ENCODE assay signal across 39 mouse cellular contexts in the genomic region with DNA sequence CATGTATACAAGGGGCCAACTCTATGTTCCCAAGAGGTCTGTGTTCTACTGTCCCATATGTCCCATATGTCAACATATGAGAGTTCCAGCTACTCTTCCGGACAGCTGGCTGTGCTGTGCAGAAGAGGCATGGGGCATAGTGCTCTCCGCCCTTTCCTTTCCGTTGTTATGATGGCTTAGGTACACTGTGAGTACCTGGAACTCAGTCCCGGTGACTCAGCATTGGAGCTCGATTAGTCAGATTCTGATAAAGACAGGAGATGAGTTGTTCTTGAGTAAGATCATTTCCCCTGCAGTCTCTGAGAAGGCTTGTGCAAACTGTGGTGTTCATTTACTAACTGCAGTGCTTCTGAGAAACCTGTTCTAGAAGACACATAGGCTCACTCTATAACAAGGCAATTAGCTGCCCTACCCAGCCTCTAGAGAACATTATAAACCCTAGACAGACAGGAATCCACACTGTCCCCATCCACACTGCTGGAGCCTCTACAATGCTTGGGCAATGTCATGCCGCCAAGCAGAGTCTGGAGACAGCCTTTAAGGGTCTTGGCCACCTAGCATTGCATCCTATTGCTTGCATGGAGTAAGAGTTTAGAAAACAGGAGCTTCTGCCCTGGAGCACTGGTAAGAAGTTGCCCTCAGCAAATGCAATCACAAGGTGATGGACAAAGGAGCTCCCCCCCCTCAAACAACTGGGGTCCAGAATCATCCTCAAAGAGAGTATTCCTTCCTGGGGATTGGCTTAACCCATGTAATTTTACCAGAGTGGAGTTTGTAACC. TPM values are rescaled to one million over a fixed set of nuclear protein-coding genes. Genes with fewer than 3 reads are reported as not detected.
DNase-seq lines count a peak whose midpoint lies in the region; ATAC-seq and TF ChIP-seq lines count a peak whose summit lies in the region.
"Had no signal": no experiment of that assay in that cellular context is flagged by ENCODE, and none has a peak within 500 bp of the region (broad histone marks: within the 10 kb centered on the region; RNA-seq: fewer than 3 reads in every experiment).

No protein-coding gene starts in this region.

- no peak for TF ChIP-seq POLR2A in lung, adult 2 months (IDR thresholded peaks at IDR 0.05; ENCODE audit: borderline replicate concordance, extremely low read depth, low read depth, low read length)

- H3K4me1 ChIP-seq in forebrain, embryonic 11.5 days (replicated peaks; ENCODE audit: control insufficient read depth, insufficient read depth, low read length), result no peaks in the 10 kb centered on the region
- H3K4me1 ChIP-seq in forebrain, embryonic 16.5 days (replicated peaks; ENCODE audit: control insufficient read depth, insufficient read depth, low read length), result no peaks in the 10 kb centered on the region
- no peaks in the 10 kb centered on the region; the same call in 1 of the 2 replicates for H3K4me1 ChIP-seq in lung, adult 2 months (ENCODE audit: control insufficient read depth, insufficient read depth, low read length)
- 0 out of 2 replicates have a peak, but pooled peaks cover 2% of the 10 kb centered on the region for H3K4me1 ChIP-seq in hindbrain, embryonic 12.5 days
- H3K4me1 ChIP-seq: forebrain, embryonic 13.5 days; limb, embryonic 13.5 days; neural tube, embryonic 13.5 days had no signal

- no peak overlapping the region for H3K9ac ChIP-seq in forebrain, embryonic 11.5 days (ENCODE audit: low read length)
- no peak overlapping the region for H3K9ac ChIP-seq in forebrain, embryonic 16.5 days (replicated peaks; ENCODE audit: low read depth, low read length)
- H3K9ac ChIP-seq in hindbrain, embryonic 12.5 days, result no peak overlapping the region
- H3K9ac ChIP-seq: embryonic facial prominence, embryonic 13.5 days; forebrain, embryonic 13.5 days; hindbrain, embryonic 14.5 days; limb, embryonic 13.5 days; liver, embryonic 15.5 days; neural tube, embryonic 13.5 days had no signal

- TF ChIP-seq CTCF in lung, adult 2 months (IDR thresholded peaks at IDR 0.05; ENCODE audit: insufficient read depth, low read length), result no peak

- H3K36me3 ChIP-seq in forebrain, embryonic 11.5 days (ENCODE audit: control insufficient read depth, insufficient read depth, low read length), result no peaks in the 10 kb centered on the region
- H3K36me3 ChIP-seq in forebrain, embryonic 16.5 days (ENCODE audit: control insufficient read depth, insufficient read depth), result no peaks in the 10 kb centered on the region
- H3K36me3 ChIP-seq in hindbrain, embryonic 12.5 days, result no peaks in the 10 kb centered on the region
- H3K36me3 ChIP-seq: embryonic facial prominence, embryonic 13.5 days; G1E; limb, embryonic 13.5 days; liver, embryonic 15.5 days; neural tube, embryonic 13.5 days had no signal

- ATAC-seq in forebrain, embryonic 11.5 days (replicated peaks; ENCODE audit: low FRiP score), result no peak
- ATAC-seq in forebrain, embryonic 16.5 days, result no peak
- peak; percentile 40 for ATAC-seq in megakaryocyte progenitor cell, adult 5-6 weeks (replicated peaks; ENCODE audit: poor library complexity)
- no peak for ATAC-seq in hindbrain, embryonic 12.5 days (ENCODE audit: low FRiP score)
- ATAC-seq: forebrain, embryonic 13.5 days; lung, postnatal 0 days had no signal

- WGBS in forebrain, embryonic 11.5 days, result 95% methylated on average over 6 of the region's 6 CpGs
- WGBS in forebrain, embryonic 16.5 days, result 95% methylated on average over 6 of the region's 6 CpGs
- WGBS in lung, adult 2 months, result 68% methylated on average over 6 of the region's 6 CpGs
- WGBS in hindbrain, embryonic 12.5 days, result 93% methylated on average over 6 of the region's 6 CpGs

- H3K9me3 ChIP-seq in forebrain, embryonic 11.5 days (ENCODE audit: control insufficient read depth, low read length), result no peaks in the 10 kb centered on the region
- no peaks in the 10 kb centered on the region for H3K9me3 ChIP-seq in forebrain, embryonic 16.5 days (ENCODE audit: control insufficient read depth, low read length)
- no peaks in the 10 kb centered on the region for H3K9me3 ChIP-seq in hindbrain, embryonic 12.5 days (replicated peaks)
- H3K9me3 ChIP-seq: embryonic facial prominence, embryonic 13.5 days; forebrain, embryonic 13.5 days; G1E; limb, embryonic 13.5 days; liver, embryonic 15.5 days; neural tube, embryonic 13.5 days had no signal

- no peaks in the 10 kb centered on the region for H3K27me3 ChIP-seq in forebrain, embryonic 11.5 days (ENCODE audit: control insufficient read depth, insufficient read depth, low read length)
- H3K27me3 ChIP-seq in forebrain, embryonic 16.5 days (replicated peaks; ENCODE audit: control insufficient read depth, insufficient read depth, low read length), result no peaks in the 10 kb centered on the region
- no peaks in the 10 kb centered on the region for H3K27me3 ChIP-seq in hindbrain, embryonic 12.5 days
- H3K27me3 ChIP-seq: embryonic facial prominence, embryonic 13.5 days; forebrain, embryonic 13.5 days; limb, embryonic 13.5 days; liver, embryonic 15.5 days; neural tube, embryonic 13.5 days had no signal

- DNase-seq in forebrain, embryonic 11.5 days (ENCODE audit: low spot score), result peak; percentile 21
- DNase-seq in lung, postnatal 36 days, result peak; percentile 11
- no peak for DNase-seq in lung, adult 2 months
- DNase-seq in brain, adult 2 months (ENCODE audit: low read depth, low spot score), result peak; percentile 51
- no peak for DNase-seq in testis, postnatal 10 days (ENCODE audit: low spot score)
- DNase-seq: adrenal gland, postnatal 14 days; B cell, adult 2 months; cerebellum, adult 2 months; cerebellum, postnatal 25 days; embryo, embryonic 11 days; gastrocnemius, adult 2 months; kidney, postnatal 4 days; midbrain, embryonic 14.5 days; retina, postnatal 1 day; right cerebral cortex, postnatal 25 days; spleen, adult 18-20 months; thymus, postnatal 25 days had no signal

- H3K27ac ChIP-seq in forebrain, embryonic 11.5 days (ENCODE audit: low read depth, low read length), result no peak overlapping the region
- H3K27ac ChIP-seq in forebrain, embryonic 16.5 days (ENCODE audit: low read length), result no peak overlapping the region
- no peak overlapping the region for H3K27ac ChIP-seq in hindbrain, embryonic 12.5 days
- H3K27ac ChIP-seq: embryonic facial prominence, embryonic 13.5 days; forebrain, embryonic 13.5 days; gastrocnemius, adult 2 months; hindbrain, embryonic 14.5 days; limb, embryonic 13.5 days; liver, embryonic 15.5 days; neural tube, embryonic 13.5 days had no signal

- H3K4me3 ChIP-seq in forebrain, embryonic 11.5 days (ENCODE audit: low read depth, low read length), result no peak overlapping the region
- no peak overlapping the region for H3K4me3 ChIP-seq in forebrain, embryonic 16.5 days (replicated peaks; ENCODE audit: low read length)
- H3K4me3 ChIP-seq in lung, adult 2 months (replicated peaks; ENCODE audit: extremely low read depth, low read depth, low read length), result no peak overlapping the region
- H3K4me3 ChIP-seq in hindbrain, embryonic 12.5 days, result no peak overlapping the region
- H3K4me3 ChIP-seq: embryonic facial prominence, embryonic 13.5 days; erythroblast, embryonic 14.5 days; forebrain, embryonic 13.5 days; gastrocnemius, adult 2 months; limb, embryonic 13.5 days; liver, embryonic 15.5 days; neural tube, embryonic 13.5 days had no signal

- H3K4me2 ChIP-seq in forebrain, embryonic 11.5 days (ENCODE audit: low read depth, low read length, severe bottlenecking), result no peak overlapping the region
- H3K4me2 ChIP-seq in forebrain, embryonic 16.5 days (ENCODE audit: low read length), result no peak overlapping the region
- no peak overlapping the region for H3K4me2 ChIP-seq in hindbrain, embryonic 12.5 days (replicated peaks)
- H3K4me2 ChIP-seq: embryonic facial prominence, embryonic 13.5 days; forebrain, embryonic 13.5 days; hindbrain, embryonic 14.5 days; limb, embryonic 13.5 days; liver, embryonic 15.5 days; neural tube, embryonic 13.5 days had no signal

RNA-seq across cellular contexts. Expression of a gene that starts 4.5 kb away (rescaled TPM):
- polyA plus RNA-seq in forebrain, embryonic 11.5 days (2014; fragmentation: Nextera tagmentation; extraction: Ambion mirVana), result 0.12 and 0.17 TPM in 2 replicates
- polyA plus RNA-seq in forebrain, embryonic 16.5 days (2015; fragmentation: Nextera tagmentation; extraction: Ambion mirVana), result 0.06 TPM in 1 of 2 replicates, not detected in the other
- 3.2 and 6.4 TPM in 2 replicates for polyA plus RNA-seq in lung, adult 2 months (2012; rRNA removed)
- total RNA-seq in megakaryocyte progenitor cell, adult 5-6 weeks (2015), result 5.3 and 9.3 TPM in 2 replicates
- total RNA-seq in megakaryocyte progenitor cell, adult 5-6 weeks (2017), result 9.5 and 10.7 TPM in 2 replicates
- polyA plus RNA-seq in hindbrain, embryonic 12.5 days (2016; fragmentation: Nextera tagmentation; extraction: Ambion mirVana), result not detected in 2 replicates
- total RNA-seq: left cerebral cortex, adult 18-20 months; left cerebral cortex, postnatal 25 days had no signal
- polyA plus RNA-seq: G1E; heart, embryonic 14.5 days; midbrain, embryonic 14.5 days; testis, adult 2 months had no signal

RNA-seq across cellular contexts. Expression of a gene that starts 24.0 kb away (rescaled TPM):
- polyA plus RNA-seq in forebrain, embryonic 11.5 days (2014; fragmentation: Nextera tagmentation; extraction: Ambion mirVana), result 0.24 and 0.27 TPM in 2 replicates
- 0.32 and 0.36 TPM in 2 replicates for polyA plus RNA-seq in forebrain, embryonic 16.5 days (2015; fragmentation: Nextera tagmentation; extraction: Ambion mirVana)
- polyA plus RNA-seq in lung, adult 2 months (2012; rRNA removed), result 1.4 and 1.6 TPM in 2 replicates
- total RNA-seq in megakaryocyte progenitor cell, adult 5-6 weeks (2015), result 0.37 and 0.72 TPM in 2 replicates
- total RNA-seq in megakaryocyte progenitor cell, adult 5-6 weeks (2017), result 0.54 and 0.68 TPM in 2 replicates
- 0.46 and 0.60 TPM in 2 replicates for polyA plus RNA-seq in hindbrain, embryonic 12.5 days (2016; fragmentation: Nextera tagmentation; extraction: Ambion mirVana)
- total RNA-seq: CH12.LX; left cerebral cortex, adult 18-20 months; left cerebral cortex, postnatal 25 days had no signal
- polyA plus RNA-seq: erythroblast, embryonic 14.5 days; G1E; liver, embryonic 15.5 days had no signal

RNA-seq across cellular contexts. Expression of a gene that starts 25.0 kb away (rescaled TPM):
- polyA plus RNA-seq in forebrain, embryonic 11.5 days (2014; fragmentation: Nextera tagmentation; extraction: Ambion mirVana), result 15.6 and 17.1 TPM in 2 replicates
- 10.7 and 11.0 TPM in 2 replicates for polyA plus RNA-seq in forebrain, embryonic 16.5 days (2015; fragmentation: Nextera tagmentation; extraction: Ambion mirVana)
- polyA plus RNA-seq in lung, adult 2 months (2012; rRNA removed), result 781 and 1,078 TPM in 2 replicates
- total RNA-seq in megakaryocyte progenitor cell, adult 5-6 weeks (2015), result 12.4 and 15.4 TPM in 2 replicates
- 3.1 and 9.7 TPM in 2 replicates for total RNA-seq in megakaryocyte progenitor cell, adult 5-6 weeks (2017)
- polyA plus RNA-seq in hindbrain, embryonic 12.5 days (2016; fragmentation: Nextera tagmentation; extraction: Ambion mirVana), result 26.1 and 28.3 TPM in 2 replicates

RNA-seq across cellular contexts. Expression of a gene that starts 45.1 kb away (rescaled TPM):
- not detected in 2 replicates for polyA plus RNA-seq in forebrain, embryonic 11.5 days (2014; fragmentation: Nextera tagmentation; extraction: Ambion mirVana)
- not detected in 2 replicates for polyA plus RNA-seq in forebrain, embryonic 16.5 days (2015; fragmentation: Nextera tagmentation; extraction: Ambion mirVana)
- 0.43 and 1.5 TPM in 2 replicates for polyA plus RNA-seq in lung, adult 2 months (2012; rRNA removed)
- not detected in 2 replicates for total RNA-seq in megakaryocyte progenitor cell, adult 5-6 weeks (2015)
- not detected in 2 replicates for total RNA-seq in megakaryocyte progenitor cell, adult 5-6 weeks (2017)
- polyA plus RNA-seq in hindbrain, embryonic 12.5 days (2016; fragmentation: Nextera tagmentation; extraction: Ambion mirVana), result not detected in 2 replicates
- total RNA-seq: adrenal gland, postnatal 14 days; CH12.LX; gastrocnemius, adult 2 months; heart, postnatal 25 days; left cerebral cortex, adult 18-20 months; left cerebral cortex, postnatal 25 days had no signal
- polyA plus RNA-seq: cerebellum, adult 2 months; embryonic facial prominence, embryonic 13.5 days; erythroblast, embryonic 14.5 days; forebrain, embryonic 13.5 days; frontal cortex, adult 2 months; G1E; gonadal fat pad, adult 2 months; heart, embryonic 14.5 days; hindbrain, embryonic 14.5 days; intestine, embryonic 14.5 days; kidney, embryonic 16.5 days; limb, embryonic 13.5 days; liver, embryonic 15.5 days; lung, postnatal 0 days; midbrain, embryonic 14.5 days; neural tube, embryonic 13.5 days; testis, adult 2 months had no signal

Comparison
In these comparisons a context has a peak if more than half of its experiments do, and no peak if none do; other contexts are left out.
1. DNase-seq: peak in forebrain, embryonic 11.5 days (single experiment), lung, postnatal 36 days (single experiment) and brain, adult 2 months (single experiment); none in lung, adult 2 months (single experiment) and testis, postnatal 10 days (single experiment).
2. RNA of a gene that starts 25.0 kb away (polyA plus RNA-seq): 781 to 1,078 TPM in lung, adult 2 months; 26.1 to 28.3 TPM in hindbrain, embryonic 12.5 days, 15.6 to 17.1 TPM in forebrain, embryonic 11.5 days and 10.7 to 11.0 TPM in forebrain, embryonic 16.5 days; every median in the first group is over 10 times any median in the second.